Mouse (Mus musculus): ENCODE results near the gene Olfr774. TPM values are rescaled to one million over a fixed set of nuclear protein-coding genes. Genes with fewer than 3 reads are reported as not detected.
A peak's percentile ranks its signal among the peaks of the same experiment; 100 is the strongest.
"Not testable (repeated sequence)": the region's sequence is repeated elsewhere in the genome, so short reads cannot be mapped to it uniquely, and the experiment has no call there.

Olfr774 gene
- not detected for total RNA-seq (2021)
- long read RNA-seq, experiment 1: 0 reads
- long read RNA-seq, experiment 2: 0 reads

GRCm38 (mm10) chr10:129235904-129236303 lies at the start of gene Olfr774:
Olfr774 (plus strand) TSS chr10:129236204.
- no peak for DNase-seq (ENCODE audit: low spot score in 2 of 2)
- intact Hi-C loops (cut with DNase I): no loop called here

GRCm38 (mm10) chr10:129187319-129187718 lies 48.7 kb upstream of the Olfr774 start, which contains the start of gene Olfr773:
Olfr773 (minus strand) TSS chr10:129187419.
- DNase-seq (ENCODE audit: low spot score in 2 of 2); intact Hi-C loops (cut with DNase I): not testable (repeated sequence)

- DNase-seq (ENCODE audit: low spot score in 2 of 2): peak in 1 of 2 experiments; percentile 7
Measured at GRCm38 (mm10) chr10:129230737-129231136, 5.3 kb upstream of the Olfr774 start.

GRCm38 (mm10) chr10:129248112-129248511 lies 12.1 kb downstream of the Olfr774 start, which contains the start of gene Olfr775:
Olfr775 (plus strand) TSS chr10:129248412.
- intact Hi-C loops (cut with DNase I): no loop called here
- no peak for DNase-seq (ENCODE audit: low spot score in 2 of 2)

More at GRCm38 (mm10) chr10:129230737-129231136, 5.3 kb upstream of the Olfr774 start:
- intact Hi-C loops (cut with DNase I): no loop called here

- DNase-seq (ENCODE audit: low spot score in 2 of 2): no peak
- intact Hi-C loops (cut with DNase I): no loop called here
Measured at GRCm38 (mm10) chr10:129258827-129259226, 22.8 kb downstream of the Olfr774 start, which contains the start of gene Olfr776. Olfr776 (plus strand) TSS chr10:129259127.

GRCm38 (mm10) chr10:129271081-129271535 lies 35.1 kb downstream of the Olfr774 start, which contains the start of gene Olfr777:
Olfr777 (minus strand) TSS chr10:129271485.
- DNase-seq (ENCODE audit: low spot score in 2 of 2): no peak
- intact Hi-C loops (cut with DNase I): no loop called here

Other genes starting within 250 kb of the Olfr774 start
- not detected for gene Olfr9, start 246.8 kb upstream of the Olfr774 start, total RNA-seq (2021)
- not detected for gene Olfr763, start 225.4 kb upstream of the Olfr774 start, total RNA-seq (2021)
- gene Olfr764-ps1, start 196.3 kb upstream of the Olfr774 start, total RNA-seq (2021): not detected
- gene Olfr765, start 186.2 kb upstream of the Olfr774 start, total RNA-seq (2021): not detected
- gene Olfr766-ps1, start 167.2 kb upstream of the Olfr774 start, total RNA-seq (2021): not detected
- gene Olfr767, start 153.3 kb upstream of the Olfr774 start, total RNA-seq (2021): not detected
- not detected for gene Olfr768, start 136.8 kb upstream of the Olfr774 start, total RNA-seq (2021)
- not detected for gene Olfr769, start 118.3 kb upstream of the Olfr774 start, total RNA-seq (2021)
- gene Olfr770, start 97.2 kb upstream of the Olfr774 start, total RNA-seq (2021): not detected
- gene Olfr771, start 71.5 kb upstream of the Olfr774 start, total RNA-seq (2021): not detected
- not detected for gene Olfr772, start 58.3 kb upstream of the Olfr774 start, total RNA-seq (2021)
- gene Olfr773, start 48.8 kb upstream of the Olfr774 start, total RNA-seq (2021): not detected
- gene Olfr775, start 12.2 kb downstream of the Olfr774 start, total RNA-seq (2021): not detected
- not detected for gene Olfr776, start 22.9 kb downstream of the Olfr774 start, total RNA-seq (2021)
- gene Olfr777, start 35.3 kb downstream of the Olfr774 start, total RNA-seq (2021): not detected
- gene Olfr780, start 81.9 kb downstream of the Olfr774 start, total RNA-seq (2021): not detected
- not detected for gene Olfr781, start 92.7 kb downstream of the Olfr774 start, total RNA-seq (2021)
- gene Olfr782, start 112.6 kb downstream of the Olfr774 start, total RNA-seq (2021): not detected
- gene Olfr784, start 147.9 kb downstream of the Olfr774 start, total RNA-seq (2021): under 1 TPM; 0.11 to 0.15 TPM
- not detected for gene Olfr785, start 169.2 kb downstream of the Olfr774 start, total RNA-seq (2021)
- not detected for gene Olfr786, start 191.1 kb downstream of the Olfr774 start, total RNA-seq (2021)
- gene Olfr787, start 225.7 kb downstream of the Olfr774 start, total RNA-seq (2021): not detected
- not detected for gene Olfr788, start 234.8 kb downstream of the Olfr774 start, total RNA-seq (2021)
- not detected for gene Olfr789, start 248.5 kb downstream of the Olfr774 start, total RNA-seq (2021)

Measured in left cerebral cortex, postnatal 14 days (tissue).